Mouse (Mus musculus): Measurements from ENCODE around the gene Tcap. TPM values are rescaled to one million over a fixed set of nuclear protein-coding genes. Genes with fewer than 3 reads are reported as not detected.

Gene Tcap
- total RNA-seq, 2 experiments from 2014 or later: 1.4 to 1.6 TPM

- DNase-seq (ENCODE audit: low spot score in 2 of 2): no peak
Observed at GRCm38 (mm10) chr11:98354445-98354844, 29.2 kb upstream of the Tcap start.

DNA sequence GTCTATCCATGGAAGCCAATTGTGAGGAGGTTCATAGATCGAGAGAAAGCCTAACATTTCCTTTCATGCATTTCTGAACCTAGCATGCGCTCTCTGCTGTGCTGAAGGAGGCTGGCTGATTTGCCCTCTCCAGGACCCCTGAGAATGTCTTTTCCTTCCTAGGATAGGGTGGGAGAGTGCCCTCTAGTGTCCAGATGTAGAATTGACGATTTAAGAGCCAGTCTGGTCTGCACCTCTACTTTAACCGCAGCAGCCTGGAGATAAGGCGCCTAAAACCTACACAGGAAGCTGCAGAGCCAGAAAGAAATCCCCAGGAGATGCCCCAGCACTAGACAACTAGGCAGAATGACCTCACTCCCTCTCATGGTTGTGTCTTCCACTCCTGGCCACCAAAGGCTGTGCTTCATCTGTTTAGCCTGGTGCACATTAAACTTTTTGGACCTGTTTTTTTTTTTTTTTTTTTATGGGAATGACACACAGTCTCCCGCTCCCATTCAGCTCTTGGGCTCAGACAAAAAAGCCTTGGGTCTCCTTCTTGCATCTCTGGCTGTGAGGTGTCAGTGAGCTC is 27.8 kb upstream of the Tcap start:
- DNase-seq (ENCODE audit: low spot score in 2 of 2): peak in 1 of 2 experiments; percentile 53

GRCm38 (mm10) chr11:98356625-98357394 is 26.8 kb upstream of the Tcap start:
- no peak for DNase-seq (ENCODE audit: low spot score in 2 of 2)

DNA sequence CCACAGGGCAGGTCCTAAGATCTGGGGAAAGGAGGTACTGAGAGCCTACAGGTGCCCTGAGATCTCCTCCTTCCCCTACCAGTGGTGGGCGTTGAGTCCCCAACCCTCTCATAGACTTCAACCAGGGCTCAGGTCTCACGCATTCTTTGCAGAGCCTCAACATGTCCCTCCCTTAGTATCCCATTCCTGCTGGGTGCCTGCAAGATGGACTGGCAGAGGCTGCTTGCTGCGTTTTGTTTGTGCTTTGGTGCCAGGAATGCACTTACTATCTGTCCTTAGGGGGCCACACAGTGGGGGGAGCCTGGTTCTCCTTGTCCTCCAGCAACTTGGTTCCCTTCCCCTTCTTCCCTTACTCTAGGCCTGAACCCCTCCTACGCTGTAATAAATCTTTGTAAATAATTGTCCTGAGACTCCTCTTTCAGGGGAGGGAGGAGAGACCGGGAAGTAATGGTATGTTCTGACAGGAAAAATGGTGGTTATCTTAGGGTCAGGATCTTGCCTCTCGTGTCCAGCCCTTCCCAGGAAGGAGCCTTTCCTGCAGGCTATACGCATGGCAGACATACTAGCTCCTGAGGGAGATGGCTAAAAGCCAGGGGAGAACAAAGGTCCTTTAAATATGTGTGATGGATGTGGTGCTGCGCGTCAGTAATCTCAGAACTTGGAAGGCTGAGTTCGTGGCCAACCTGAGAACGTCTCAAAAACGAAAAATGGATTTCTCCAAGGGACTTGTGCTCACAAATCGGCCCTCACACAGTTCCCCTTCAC is 26.0 kb upstream of the Tcap start:
- DNase-seq (ENCODE audit: low spot score in 2 of 2): no peak

DNA sequence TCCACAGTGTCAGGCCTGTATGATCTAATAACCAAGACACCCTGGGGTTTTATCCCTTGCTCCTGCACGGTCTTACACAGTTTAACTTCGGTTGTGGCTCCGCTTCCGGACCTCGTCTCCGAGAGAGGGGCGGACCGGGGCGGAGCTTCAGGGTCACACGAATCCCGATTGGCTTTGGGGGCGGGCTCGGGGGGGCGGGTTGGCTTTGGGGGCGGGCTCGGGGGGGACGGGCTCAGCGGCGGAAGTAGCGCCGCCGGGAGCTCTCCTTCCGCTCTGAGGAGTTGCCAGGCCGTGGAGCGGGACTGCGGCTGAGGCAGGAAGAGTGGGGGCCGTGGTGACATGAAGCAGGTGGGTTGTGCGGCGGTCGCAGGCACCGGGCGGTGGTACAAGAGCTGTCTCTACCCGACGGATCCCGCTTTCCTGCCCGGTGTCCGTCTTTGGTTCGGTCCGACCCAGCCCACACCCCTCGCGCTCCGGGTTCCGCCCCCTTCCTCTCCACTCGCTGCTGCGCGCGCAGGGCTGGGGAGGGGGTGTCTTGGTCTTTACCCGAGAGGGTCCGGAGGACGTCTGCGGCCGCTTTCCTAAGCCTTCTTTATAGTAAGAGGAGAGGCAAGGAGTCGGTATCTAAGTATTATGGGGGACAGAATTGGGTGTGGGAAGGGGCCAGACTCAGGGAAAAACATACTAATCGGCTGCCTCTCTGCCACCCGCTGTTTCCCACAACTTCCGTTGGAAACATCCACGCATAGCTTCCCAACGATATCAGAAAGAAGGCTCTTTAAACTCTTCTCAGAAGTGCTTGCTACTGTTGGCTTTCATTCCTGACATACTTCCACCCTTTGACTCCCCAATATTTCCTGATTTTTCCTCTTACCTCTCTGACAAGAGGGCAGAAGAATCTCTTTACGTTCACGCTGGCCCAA is 25.2 kb upstream of the Tcap start, which contains the start of gene Stard3:
Stard3 (plus strand) TSS at position 208 of the 923 bp plus-strand sequence.
- DNase-seq (ENCODE audit: low spot score in 2 of 2): peak; percentile 86 to 87

- DNase-seq (ENCODE audit: low spot score in 2 of 2): no peak
Observed at GRCm38 (mm10) chr11:98360866-98361521, 22.6 kb upstream of the Tcap start.

GRCm38 (mm10) chr11:98363817-98364216 is 19.8 kb upstream of the Tcap start:
- no peak for DNase-seq (ENCODE audit: low spot score in 2 of 2)

DNA sequence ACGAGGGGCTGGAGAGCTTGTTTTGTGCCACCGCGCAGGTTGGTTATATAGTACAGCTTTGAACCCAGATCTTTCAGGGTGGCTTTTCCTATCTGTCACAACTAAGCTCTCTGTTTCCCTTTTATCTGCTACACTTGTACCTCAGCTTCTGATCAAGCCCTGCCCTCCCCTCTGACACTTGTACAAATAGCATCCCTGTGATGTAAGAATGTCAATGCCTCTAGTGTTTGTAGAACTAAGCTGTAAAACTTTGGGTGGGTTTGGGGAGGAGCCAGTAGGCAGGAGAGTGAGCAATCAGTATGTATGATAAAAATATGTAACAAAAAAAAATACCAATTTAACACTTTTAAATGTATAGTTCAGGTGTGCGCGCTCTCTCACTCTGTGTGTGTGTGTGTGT is 19.2 kb upstream of the Tcap start:
- no peak for DNase-seq (ENCODE audit: low spot score in 2 of 2)

DNA sequence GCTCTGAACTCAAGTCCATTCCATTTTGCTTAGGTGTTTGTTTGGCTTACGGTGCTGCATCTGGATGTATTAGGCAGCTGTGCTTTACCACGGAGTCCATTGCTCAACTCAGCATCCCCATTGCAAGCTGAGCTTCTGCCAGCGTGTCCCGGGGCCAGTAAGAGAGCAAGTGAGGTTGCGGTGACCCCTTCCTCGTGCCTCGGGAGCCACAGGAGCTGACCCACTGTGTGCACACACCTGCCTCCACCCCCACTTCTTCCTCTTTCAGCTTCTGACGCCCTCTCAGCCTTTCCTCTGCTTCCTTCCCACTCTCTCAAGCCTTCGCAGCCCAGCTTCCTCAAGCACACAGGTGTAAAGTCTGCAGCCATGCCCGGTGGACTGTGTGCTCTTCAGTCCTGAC is 17.3 kb upstream of the Tcap start:
- no peak for DNase-seq (ENCODE audit: low spot score in 2 of 2)

- DNase-seq (ENCODE audit: low spot score in 2 of 2): peak in 1 of 2 experiments; percentile 42
Observed at GRCm38 (mm10) chr11:98367171-98367862, 16.3 kb upstream of the Tcap start.

DNA sequence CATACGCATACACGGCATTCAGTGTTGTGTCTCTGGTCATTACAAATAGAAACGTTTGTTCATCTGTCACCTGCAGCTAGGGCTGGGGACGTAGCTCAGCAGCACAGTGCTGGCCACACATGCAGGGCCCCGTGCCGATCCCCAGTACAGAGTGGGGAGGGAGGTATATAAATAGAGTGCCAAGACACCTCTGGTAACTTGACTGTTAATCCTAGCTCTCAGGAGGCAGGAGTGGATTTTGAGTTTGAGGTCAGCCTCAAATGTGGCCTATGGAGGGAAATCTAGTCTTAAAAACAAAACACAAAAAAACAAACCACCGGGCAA is 15.8 kb upstream of the Tcap start:
- DNase-seq (ENCODE audit: low spot score in 2 of 2): no peak

- DNase-seq (ENCODE audit: low spot score in 2 of 2): peak; percentile 37 to 39
Observed at GRCm38 (mm10) chr11:98369337-98369736, 14.3 kb upstream of the Tcap start.

DNA sequence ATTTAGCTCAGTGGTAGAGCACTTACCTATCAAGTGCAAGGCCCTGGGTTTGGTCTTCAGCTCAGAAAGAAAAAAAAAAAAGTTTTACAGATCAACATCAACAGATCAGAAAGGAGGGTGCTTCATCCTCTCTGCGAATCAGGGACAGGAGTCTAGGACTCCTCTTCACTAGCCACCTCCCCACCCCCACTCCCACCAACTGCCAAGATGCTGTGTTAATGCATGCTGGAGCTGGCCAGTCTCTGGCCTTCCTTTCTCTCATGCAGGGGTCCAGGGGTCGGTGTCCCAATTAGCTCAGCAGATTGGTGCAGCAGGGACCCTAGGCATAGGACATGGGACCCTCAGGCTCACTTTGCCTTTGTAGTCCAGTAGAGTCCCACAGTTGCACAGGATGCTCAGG is 13.0 kb upstream of the Tcap start:
- DNase-seq (ENCODE audit: low spot score in 2 of 2): no peak

- peak; percentile 44 to 52 for DNase-seq (ENCODE audit: low spot score in 2 of 2)
Observed at GRCm38 (mm10) chr11:98371556-98372240, 11.9 kb upstream of the Tcap start.

DNA sequence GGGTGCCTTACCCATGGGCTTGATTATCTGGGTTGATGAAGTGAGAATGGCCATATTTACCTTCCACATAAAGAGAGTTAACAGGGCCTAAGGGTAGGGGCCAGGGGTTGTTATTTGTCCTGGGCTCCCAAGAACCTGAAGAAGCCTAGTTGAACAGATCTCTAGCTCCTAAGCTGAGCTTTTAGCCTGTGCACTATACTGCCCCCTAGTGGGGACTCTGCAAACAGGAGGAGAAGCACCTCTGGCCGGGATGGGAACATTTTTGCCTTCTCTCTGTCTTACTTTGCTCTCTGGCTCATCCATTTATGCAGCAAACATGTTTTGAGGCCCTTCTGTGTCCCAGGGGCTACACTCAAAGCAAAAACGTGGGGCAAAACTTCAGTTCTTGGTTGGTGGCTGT is 11.2 kb upstream of the Tcap start:
- peak; percentile 69 to 71 for DNase-seq (ENCODE audit: low spot score in 2 of 2)

GRCm38 (mm10) chr11:98373244-98373643 is 10.4 kb upstream of the Tcap start:
- DNase-seq (ENCODE audit: low spot score in 2 of 2): no peak

- no peak for DNase-seq (ENCODE audit: low spot score in 2 of 2)
Observed at GRCm38 (mm10) chr11:98374266-98374665, 9.3 kb upstream of the Tcap start.

DNA sequence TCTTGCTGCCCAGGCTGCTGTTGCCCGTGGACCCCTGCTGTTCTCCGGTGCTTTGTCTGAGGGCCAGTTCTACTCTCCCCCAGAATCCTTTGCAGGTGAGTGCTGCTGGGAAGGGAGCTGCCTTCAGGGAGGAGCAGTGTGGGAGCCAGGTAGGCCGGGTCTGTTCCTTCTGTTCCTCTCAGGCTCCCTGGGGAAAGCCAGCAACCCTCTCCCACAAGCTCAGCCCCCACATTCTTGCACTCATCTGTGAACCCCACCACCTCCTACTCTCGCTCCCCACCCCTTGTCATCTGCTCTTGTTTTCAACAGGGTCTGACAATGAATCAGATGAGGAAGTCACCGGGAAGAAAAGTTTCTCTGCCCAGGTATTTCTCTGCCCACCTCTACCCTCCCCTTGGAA is 6.9 kb upstream of the Tcap start:
- no peak for DNase-seq (ENCODE audit: low spot score in 2 of 2)

DNA sequence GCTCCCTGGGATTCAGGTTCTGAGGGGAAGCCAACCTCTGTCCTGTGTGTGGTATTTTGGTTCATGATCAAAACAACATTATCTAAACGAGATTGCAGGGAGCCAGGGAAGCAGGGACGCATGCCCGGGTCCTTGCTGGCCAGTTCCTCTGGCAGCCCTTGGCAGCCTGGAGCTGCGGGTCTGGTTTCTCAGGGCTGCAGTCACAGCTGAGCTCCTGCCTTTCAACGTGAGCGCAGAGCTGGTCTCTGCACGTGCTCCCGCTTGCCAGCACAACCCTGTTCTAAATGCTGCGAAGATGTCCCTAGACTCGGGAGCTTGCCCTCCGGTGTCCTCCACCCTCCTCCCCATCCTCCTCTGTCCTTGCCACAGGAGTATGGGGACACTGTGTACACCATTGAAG is 5.8 kb upstream of the Tcap start:
- no peak for DNase-seq (ENCODE audit: low spot score in 2 of 2)

Measured in layer of hippocampus, postnatal 10 days (tissue).